Mouse (Mus musculus): ENCODE data around the gene Ap3b1. TPM values are rescaled to one million over a fixed set of nuclear protein-coding genes. Genes with fewer than 3 reads are reported as not detected.

Gene Ap3b1
- polyA plus RNA-seq, 1 experiment from 2014 or later: 41.3 TPM

- H3K27ac ChIP-seq (ENCODE audit: low read depth, low read length): no peak overlapping the region
- no peak for ATAC-seq (replicated peaks; ENCODE audit: low FRiP score)
- WGBS: 89% methylated on average over 12 of the region's 12 CpGs
Measured at GRCm38 (mm10) chr13:94398568-94399374, 40.0 kb downstream of the Ap3b1 start.

GRCm38 (mm10) chr13:94400465-94400864 is 41.7 kb downstream of the Ap3b1 start:
- Histone ChIP-seq H3K4me3 (ENCODE audit: low read depth, low read length) (no peak overlapping the region), H3K4me2 (no peak overlapping the region), H3K27me3 (replicated peaks; ENCODE audit: control insufficient read depth, insufficient read depth, low read length) (no peaks in the 10 kb centered on the region), H3K27ac (ENCODE audit: low read depth, low read length) (no peak overlapping the region), H3K9ac (ENCODE audit: low read depth, low read length) (no peak overlapping the region), H3K4me1 (replicated peaks; ENCODE audit: control insufficient read depth, insufficient read depth, low read length) (no peaks in the 10 kb centered on the region), H3K36me3 (ENCODE audit: control insufficient read depth, insufficient read depth, low read length) (peaks cover 20% of the 10 kb centered on the region), H3K9me3 (ENCODE audit: control insufficient read depth, low read length) (no peaks in the 10 kb centered on the region)
- DNase-seq (ENCODE audit: low spot score): no peak
- WGBS: 76% methylated on average over 8 of the region's 8 CpGs
- ATAC-seq (replicated peaks; ENCODE audit: low FRiP score): no peak

More at GRCm38 (mm10) chr13:94398568-94399374, 40.0 kb downstream of the Ap3b1 start:
- H3K9me3 ChIP-seq (ENCODE audit: control insufficient read depth, low read length): no peaks in the 10 kb centered on the region
- H3K4me2 ChIP-seq: no peak overlapping the region
- H3K27me3 ChIP-seq (replicated peaks; ENCODE audit: control insufficient read depth, insufficient read depth, low read length): no peaks in the 10 kb centered on the region
- peaks cover 12% of the 10 kb centered on the region for H3K36me3 ChIP-seq (ENCODE audit: control insufficient read depth, insufficient read depth, low read length)
- no peak overlapping the region for H3K9ac ChIP-seq (ENCODE audit: low read depth, low read length)
- no peak overlapping the region for H3K4me3 ChIP-seq (ENCODE audit: low read depth, low read length)
- no peak for DNase-seq (ENCODE audit: low spot score)
- no peaks in the 10 kb centered on the region for H3K4me1 ChIP-seq (replicated peaks; ENCODE audit: control insufficient read depth, insufficient read depth, low read length)

GRCm38 (mm10) chr13:94423600-94423999 is 64.8 kb downstream of the Ap3b1 start:
- H3K4me1 ChIP-seq (replicated peaks; ENCODE audit: control insufficient read depth, insufficient read depth, low read length): no peaks in the 10 kb centered on the region
- no peak overlapping the region for H3K27ac ChIP-seq (ENCODE audit: low read depth, low read length)
- H3K4me3 ChIP-seq (ENCODE audit: low read depth, low read length): no peak overlapping the region
- WGBS: 91% methylated on average over 5 of the region's 5 CpGs
- no peaks in the 10 kb centered on the region for H3K9me3 ChIP-seq (ENCODE audit: control insufficient read depth, low read length)
- H3K27me3 ChIP-seq (replicated peaks; ENCODE audit: control insufficient read depth, insufficient read depth, low read length): no peaks in the 10 kb centered on the region
- ATAC-seq (replicated peaks; ENCODE audit: low FRiP score): no peak
- H3K9ac ChIP-seq (ENCODE audit: low read depth, low read length): no peak overlapping the region
- DNase-seq (ENCODE audit: low spot score): no peak
- peaks cover 3% of the 10 kb centered on the region; the same call in 1 of the 2 replicates for H3K36me3 ChIP-seq (ENCODE audit: control insufficient read depth, insufficient read depth, low read length)
- H3K4me2 ChIP-seq: no peak overlapping the region

GRCm38 (mm10) chr13:94429567-94429966 is 70.8 kb downstream of the Ap3b1 start:
- Histone ChIP-seq H3K9me3 (ENCODE audit: control insufficient read depth, low read length) (no peaks in the 10 kb centered on the region), H3K4me2 (no peak overlapping the region), H3K36me3 (ENCODE audit: control insufficient read depth, insufficient read depth, low read length) (peaks cover 5% of the 10 kb centered on the region; the same call in 1 of the 2 replicates), H3K9ac (ENCODE audit: low read depth, low read length) (no peak overlapping the region), H3K27ac (ENCODE audit: low read depth, low read length) (no peak overlapping the region), H3K4me3 (ENCODE audit: low read depth, low read length) (no peak overlapping the region), H3K27me3 (replicated peaks; ENCODE audit: control insufficient read depth, insufficient read depth, low read length) (no peaks in the 10 kb centered on the region), H3K4me1 (replicated peaks; ENCODE audit: control insufficient read depth, insufficient read depth, low read length) (no peaks in the 10 kb centered on the region)
- 87% methylated on average over 2 of the region's 2 CpGs for WGBS
- DNase-seq (ENCODE audit: low spot score) (no peak), ATAC-seq (replicated peaks; ENCODE audit: low FRiP score) (no peak)

- Histone ChIP-seq H3K4me1 (replicated peaks; ENCODE audit: control insufficient read depth, insufficient read depth, low read length) (peaks cover 4% of the 10 kb centered on the region; the same call in 1 of the 2 replicates), H3K36me3 (ENCODE audit: control insufficient read depth, insufficient read depth, low read length) (no peaks in the 10 kb centered on the region), H3K9ac (ENCODE audit: low read depth, low read length) (no peak overlapping the region), H3K27ac (ENCODE audit: low read depth, low read length) (no peak overlapping the region), H3K9me3 (ENCODE audit: control insufficient read depth, low read length) (no peaks in the 10 kb centered on the region), H3K27me3 (replicated peaks; ENCODE audit: control insufficient read depth, insufficient read depth, low read length) (no peaks in the 10 kb centered on the region), H3K4me2 (no peak overlapping the region), H3K4me3 (ENCODE audit: low read depth, low read length) (no peak overlapping the region)
- WGBS: 84% methylated on average over 5 of the region's 5 CpGs
- DNase-seq (ENCODE audit: low spot score) (no peak), ATAC-seq (replicated peaks; ENCODE audit: low FRiP score) (no peak)
Measured at GRCm38 (mm10) chr13:94439386-94439785, 80.6 kb downstream of the Ap3b1 start.

GRCm38 (mm10) chr13:94441199-94441598 is 82.4 kb downstream of the Ap3b1 start:
- no peak overlapping the region for H3K27ac ChIP-seq (ENCODE audit: low read depth, low read length)
- H3K4me3 ChIP-seq (ENCODE audit: low read depth, low read length): no peak overlapping the region
- no peaks in the 10 kb centered on the region for H3K9me3 ChIP-seq (ENCODE audit: control insufficient read depth, low read length)
- peaks cover 4% of the 10 kb centered on the region; the same call in 1 of the 2 replicates for H3K4me1 ChIP-seq (replicated peaks; ENCODE audit: control insufficient read depth, insufficient read depth, low read length)
- H3K36me3 ChIP-seq (ENCODE audit: control insufficient read depth, insufficient read depth, low read length): no peaks in the 10 kb centered on the region; the same call in 1 of the 2 replicates
- H3K27me3 ChIP-seq (replicated peaks; ENCODE audit: control insufficient read depth, insufficient read depth, low read length): no peaks in the 10 kb centered on the region
- WGBS: 84% methylated on average over 4 of the region's 4 CpGs
- no peak overlapping the region for H3K4me2 ChIP-seq
- DNase-seq (ENCODE audit: low spot score) (no peak), ATAC-seq (replicated peaks; ENCODE audit: low FRiP score) (no peak)
- no peak overlapping the region for H3K9ac ChIP-seq (ENCODE audit: low read depth, low read length)

GRCm38 (mm10) chr13:94443411-94443810 is 84.7 kb downstream of the Ap3b1 start:
- 70% methylated on average over 3 of the region's 3 CpGs for WGBS

DNA sequence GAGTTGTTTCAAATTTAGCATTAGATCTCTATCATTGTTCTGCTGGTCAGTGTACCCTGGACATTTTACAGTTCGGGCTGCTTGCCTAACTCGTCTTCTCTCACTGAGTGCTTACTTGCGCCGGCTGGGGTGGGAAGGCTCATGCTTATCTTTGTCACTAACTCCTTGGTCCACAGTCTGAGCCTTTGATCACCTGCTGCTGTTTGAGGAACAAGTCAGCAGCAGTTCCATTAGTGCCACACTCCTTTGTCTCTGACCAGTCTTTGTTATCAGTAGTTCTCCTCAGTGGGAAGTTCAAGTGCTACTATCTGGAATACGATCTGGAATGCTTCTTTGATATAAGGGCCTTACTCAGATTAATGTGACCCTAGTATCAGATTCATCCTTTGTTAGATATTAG is 86.3 kb downstream of the Ap3b1 start:
- no peak overlapping the region for H3K9ac ChIP-seq (ENCODE audit: low read depth, low read length)
- 69% methylated on average over 5 of the region's 5 CpGs for WGBS
- peaks cover 4% of the 10 kb centered on the region; the same call in 1 of the 2 replicates for H3K4me1 ChIP-seq (replicated peaks; ENCODE audit: control insufficient read depth, insufficient read depth, low read length)
- no peak for ATAC-seq (replicated peaks; ENCODE audit: low FRiP score)
- no peaks in the 10 kb centered on the region; the same call in 1 of the 2 replicates for H3K36me3 ChIP-seq (ENCODE audit: control insufficient read depth, insufficient read depth, low read length)
- H3K9me3 ChIP-seq (ENCODE audit: control insufficient read depth, low read length): no peaks in the 10 kb centered on the region
- no peak overlapping the region for H3K4me2 ChIP-seq
- no peaks in the 10 kb centered on the region for H3K27me3 ChIP-seq (replicated peaks; ENCODE audit: control insufficient read depth, insufficient read depth, low read length)
- H3K27ac ChIP-seq (ENCODE audit: low read depth, low read length): no peak overlapping the region
- H3K4me3 ChIP-seq (ENCODE audit: low read depth, low read length): no peak overlapping the region
- no peak for DNase-seq (ENCODE audit: low spot score)

More at GRCm38 (mm10) chr13:94443411-94443810, 84.7 kb downstream of the Ap3b1 start:
- ATAC-seq (replicated peaks; ENCODE audit: low FRiP score): no peak
- no peaks in the 10 kb centered on the region; the same call in 1 of the 2 replicates for H3K36me3 ChIP-seq (ENCODE audit: control insufficient read depth, insufficient read depth, low read length)
- H3K4me1 ChIP-seq (replicated peaks; ENCODE audit: control insufficient read depth, insufficient read depth, low read length): peaks cover 4% of the 10 kb centered on the region; the same call in 1 of the 2 replicates
- no peak overlapping the region for H3K27ac ChIP-seq (ENCODE audit: low read depth, low read length)
- no peak for DNase-seq (ENCODE audit: low spot score)
- H3K4me3 ChIP-seq (ENCODE audit: low read depth, low read length): no peak overlapping the region
- H3K9ac ChIP-seq (ENCODE audit: low read depth, low read length): no peak overlapping the region
- H3K27me3 ChIP-seq (replicated peaks; ENCODE audit: control insufficient read depth, insufficient read depth, low read length): no peaks in the 10 kb centered on the region
- no peak overlapping the region for H3K4me2 ChIP-seq
- no peaks in the 10 kb centered on the region for H3K9me3 ChIP-seq (ENCODE audit: control insufficient read depth, low read length)

- H3K27me3 ChIP-seq (replicated peaks; ENCODE audit: control insufficient read depth, insufficient read depth, low read length): no peaks in the 10 kb centered on the region
- no peak overlapping the region for H3K4me3 ChIP-seq (ENCODE audit: low read depth, low read length)
- ATAC-seq (replicated peaks; ENCODE audit: low FRiP score) (no peak), DNase-seq (ENCODE audit: low spot score) (no peak)
- WGBS: 48% methylated on average over 4 of the region's 4 CpGs
- H3K9ac ChIP-seq (ENCODE audit: low read depth, low read length): no peak overlapping the region
- no peaks in the 10 kb centered on the region; the same call in 1 of the 2 replicates for H3K36me3 ChIP-seq (ENCODE audit: control insufficient read depth, insufficient read depth, low read length)
- no peak overlapping the region for H3K4me2 ChIP-seq
- H3K27ac ChIP-seq (ENCODE audit: low read depth, low read length): no peak overlapping the region
- H3K4me1 ChIP-seq (replicated peaks; ENCODE audit: control insufficient read depth, insufficient read depth, low read length): peaks cover 4% of the 10 kb centered on the region; the same call in 1 of the 2 replicates
- no peaks in the 10 kb centered on the region for H3K9me3 ChIP-seq (ENCODE audit: control insufficient read depth, low read length)
Measured at GRCm38 (mm10) chr13:94447003-94447402, 88.2 kb downstream of the Ap3b1 start.
